Mouse (Mus musculus) limb, embryonic 14.5 days (tissue): ENCODE measurements around the gene Sgcd. TPM values are rescaled to one million over a fixed set of nuclear protein-coding genes. Genes with fewer than 3 reads are reported as not detected.

Source experiments
- ATAC-seq: fragments of 200-750 bp; cut with Nextera tagmentation; 2 replicates; pipeline ENCODE4 v1.8.0; 2017; ENCODE audit warnings: low read depth, moderate number of reproducible peaks, moderate TSS enrichment; ENCODE audit not compliant: low FRiP score
- DNase-seq: peaks from one replicate; pipeline ENCODE4 v3.0.0-alpha.2; 2015; ENCODE audit warnings: low spot score
- H3K27ac ChIP-seq: fragments of 300-500 bp; sonication (generic); replicated peaks from 2 replicates; pipeline ENCODE4 v1.5.1; 2014; ENCODE audit warnings: low read depth, mild to moderate bottlenecking, low read length, moderate library complexity, mixed read lengths
- H3K27me3 ChIP-seq: fragments of 300-500 bp; sonication (generic); 2 replicates; pipeline ENCODE4 v1.6.1; 2014; ENCODE audit warnings: low read length, mixed read lengths; ENCODE audit not compliant: control insufficient read depth, insufficient read depth
- H3K36me3 ChIP-seq: fragments of 300-500 bp; sonication (generic); 2 replicates; pipeline ENCODE4 v1.6.1; 2014; ENCODE audit warnings: mild to moderate bottlenecking, low read length, moderate library complexity, mixed read lengths; ENCODE audit not compliant: control insufficient read depth, insufficient read depth
- H3K4me1 ChIP-seq: fragments of 300-500 bp; sonication (generic); 2 replicates; pipeline ENCODE4 v1.6.1; 2014; ENCODE audit warnings: antibody characterized with exemption, low read length, mixed read lengths; ENCODE audit not compliant: control insufficient read depth, insufficient read depth
- H3K4me2 ChIP-seq: fragments of 300-500 bp; sonication (generic); replicated peaks from 2 replicates; pipeline ENCODE4 v1.6.1; 2014; ENCODE audit warnings: low read depth, mild to moderate bottlenecking, low read length, moderate library complexity; ENCODE audit not compliant: severe bottlenecking
- H3K4me3 ChIP-seq: fragments of 300-500 bp; sonication (generic); replicated peaks from 2 replicates; pipeline ENCODE4 v1.5.1; 2014; ENCODE audit warnings: low read length
- H3K9ac ChIP-seq: fragments of 300-500 bp; sonication (generic); 2 replicates; pipeline ENCODE4 v1.6.1; 2014; ENCODE audit warnings: mild to moderate bottlenecking, low read depth, low read length, moderate library complexity; ENCODE audit not compliant: severe bottlenecking
- H3K9me3 ChIP-seq: fragments of 300-500 bp; sonication (generic); 2 replicates; pipeline ENCODE4 v1.6.1; 2016; ENCODE audit warnings: low read length; ENCODE audit not compliant: control insufficient read depth
- POLR2A ChIP-seq: fragments of 200-500 bp; IDR thresholded peaks from 2 replicates; pipeline ENCODE4 v1.8.0; 2012; ENCODE audit warnings: inconsistent platforms, mild to moderate bottlenecking, moderate library complexity, borderline replicate concordance; ENCODE audit not compliant: insufficient read depth, insufficient read length; ENCODE audit errors: extremely low read depth
- WGBS: fragments of 180-500 bp; shearing (Covaris S2); extraction: QIAGEN DNeasy Blood & Tissue Kit; methylation state at CpG from one replicate; pipeline ENCODE4 v1.1.7; 2014; 5-methylcytosine and 5-hydroxymethylcytosine counted together
- polyA plus RNA-seq, 2 experiments: library from polyadenylated mRNA; depleted of rRNA in 1 of 2; stranded (reverse) in 1 of 2; unstranded in 1 of 2; fragments of >200 nt; fragmentation: Nextera tagmentation in 1 of 2; extraction: Ambion mirVana in 1 of 2; gene quantifications; 2 replicates each; pipeline versions ENCODE4 v1.2.1 to v1.2.3; 2012 to 2014

Sgcd gene
- polyA plus RNA-seq, 2 experiments, result 9.4 to 14.3 TPM

GRCm38 (mm10) chr11:47020874-47021273, 967.9 kb downstream of the Sgcd start:
- no peak for TF ChIP-seq POLR2A
- H3K4me1 ChIP-seq, result no peaks in the 10 kb centered on the region
- 35% methylated on average over 6 of the region's 6 CpGs for WGBS
- no peak overlapping the region for H3K9ac ChIP-seq
- no peak overlapping the region for H3K27ac ChIP-seq
- no peaks in the 10 kb centered on the region for H3K36me3 ChIP-seq
- H3K9me3 ChIP-seq, result no peaks in the 10 kb centered on the region
- no peak for ATAC-seq
- no peak for DNase-seq
- H3K27me3 ChIP-seq, result no peaks in the 10 kb centered on the region
- no peak overlapping the region for H3K4me2 ChIP-seq
- no peak overlapping the region for H3K4me3 ChIP-seq

- Histone ChIP-seq H3K27me3 (no peaks in the 10 kb centered on the region), H3K4me1 (no peaks in the 10 kb centered on the region), H3K9me3 (no peaks in the 10 kb centered on the region), H3K36me3 (no peaks in the 10 kb centered on the region), H3K9ac (no peak overlapping the region), H3K4me3 (no peak overlapping the region), H3K27ac (no peak overlapping the region), H3K4me2 (no peak overlapping the region)
- TF ChIP-seq POLR2A, result no peak
- DNase-seq (no peak), ATAC-seq (no peak)
- 75% methylated on average over 2 of the region's 2 CpGs for WGBS
These were observed 970.6 kb downstream of the Sgcd start for GRCm38 (mm10) chr11:47018139-47018538.

GRCm38 (mm10) chr11:47015683-47016082, 973.1 kb downstream of the Sgcd start:
- H3K27me3 ChIP-seq, result no peaks in the 10 kb centered on the region

GRCm38 (mm10) chr11:47014278-47014677, 974.5 kb downstream of the Sgcd start:
- Histone ChIP-seq H3K9me3 (no peaks in the 10 kb centered on the region), H3K4me3 (no peak overlapping the region), H3K4me1 (no peaks in the 10 kb centered on the region), H3K27me3 (no peaks in the 10 kb centered on the region), H3K36me3 (no peaks in the 10 kb centered on the region), H3K9ac (no peak overlapping the region), H3K4me2 (no peak overlapping the region), H3K27ac (no peak overlapping the region)
- DNase-seq, result no peak
- no peak for TF ChIP-seq POLR2A
- no peak for ATAC-seq

More at GRCm38 (mm10) chr11:47015683-47016082, 973.1 kb downstream of the Sgcd start:
- DNase-seq (no peak), ATAC-seq (no peak)
- Histone ChIP-seq H3K4me3 (no peak overlapping the region), H3K9ac (no peak overlapping the region), H3K27ac (no peak overlapping the region), H3K9me3 (no peaks in the 10 kb centered on the region), H3K4me2 (no peak overlapping the region), H3K36me3 (no peaks in the 10 kb centered on the region), H3K4me1 (no peaks in the 10 kb centered on the region)
- 54% methylated on average over 2 of the region's 2 CpGs for WGBS
- TF ChIP-seq POLR2A, result no peak

- Histone ChIP-seq H3K4me1 (no peaks in the 10 kb centered on the region), H3K9me3 (no peaks in the 10 kb centered on the region), H3K4me2 (no peak overlapping the region), H3K9ac (no peak overlapping the region), H3K4me3 (no peak overlapping the region), H3K27ac (no peak overlapping the region), H3K27me3 (no peaks in the 10 kb centered on the region), H3K36me3 (no peaks in the 10 kb centered on the region)
- ATAC-seq (no peak), DNase-seq (no peak)
- no peak for TF ChIP-seq POLR2A
These were observed 978.6 kb downstream of the Sgcd start for GRCm38 (mm10) chr11:47010166-47010565.

GRCm38 (mm10) chr11:47005301-47005875, 983.4 kb downstream of the Sgcd start:
- Histone ChIP-seq H3K4me2 (no peak overlapping the region), H3K27me3 (no peaks in the 10 kb centered on the region), H3K36me3 (no peaks in the 10 kb centered on the region), H3K9me3 (no peaks in the 10 kb centered on the region), H3K4me1 (no peaks in the 10 kb centered on the region), H3K4me3 (no peak overlapping the region), H3K27ac (no peak overlapping the region), H3K9ac (no peak overlapping the region)
- DNase-seq (no peak), ATAC-seq (no peak)
- 64% methylated on average over 1 of the region's 1 CpGs for WGBS
- TF ChIP-seq POLR2A, result no peak
